Mouse (Mus musculus) testis, postnatal 10 days (tissue): Measurements from ENCODE around the gene Bhmt.
A peak's percentile ranks its signal among the peaks of the same experiment; 100 is the strongest.
"Not testable (repeated sequence)": the region's sequence is repeated elsewhere in the genome, so short reads cannot be mapped to it uniquely, and the experiment has no call there.

ENCODE experiments used
- DNase-seq: peaks from one replicate; pipeline ENCODE4 v3.0.0; 2021; ENCODE audit warnings: low spot score

Bhmt gene

DNA sequence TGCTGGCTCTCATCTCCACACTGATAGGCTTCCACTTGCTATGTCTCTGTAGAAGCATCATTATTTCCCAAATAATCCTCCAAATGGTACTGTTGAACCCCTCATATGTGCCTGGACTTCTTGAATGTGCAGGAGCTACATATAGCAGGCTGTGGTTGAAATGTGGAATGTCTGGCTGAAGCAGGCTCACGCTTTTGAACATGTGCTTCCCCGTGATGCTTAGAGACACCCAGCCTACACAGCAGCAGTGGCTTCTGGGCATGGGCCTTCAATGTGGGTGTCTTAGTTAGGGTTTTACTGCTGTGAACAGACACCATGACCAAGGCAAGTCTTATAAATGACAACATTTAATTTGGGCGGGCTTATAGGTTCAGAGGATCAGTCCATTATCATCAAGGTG is 30.1 kb downstream of the Bhmt start:
- DNase-seq = no peak

GRCm38 (mm10) chr13:93606868-93607578 is 30.7 kb downstream of the Bhmt start:
- peak; percentile 58 for DNase-seq

GRCm38 (mm10) chr13:93604698-93605097 is 33.1 kb downstream of the Bhmt start:
- DNase-seq = no peak

GRCm38 (mm10) chr13:93601527-93601926 is 36.2 kb downstream of the Bhmt start:
- DNase-seq = no peak

DNA sequence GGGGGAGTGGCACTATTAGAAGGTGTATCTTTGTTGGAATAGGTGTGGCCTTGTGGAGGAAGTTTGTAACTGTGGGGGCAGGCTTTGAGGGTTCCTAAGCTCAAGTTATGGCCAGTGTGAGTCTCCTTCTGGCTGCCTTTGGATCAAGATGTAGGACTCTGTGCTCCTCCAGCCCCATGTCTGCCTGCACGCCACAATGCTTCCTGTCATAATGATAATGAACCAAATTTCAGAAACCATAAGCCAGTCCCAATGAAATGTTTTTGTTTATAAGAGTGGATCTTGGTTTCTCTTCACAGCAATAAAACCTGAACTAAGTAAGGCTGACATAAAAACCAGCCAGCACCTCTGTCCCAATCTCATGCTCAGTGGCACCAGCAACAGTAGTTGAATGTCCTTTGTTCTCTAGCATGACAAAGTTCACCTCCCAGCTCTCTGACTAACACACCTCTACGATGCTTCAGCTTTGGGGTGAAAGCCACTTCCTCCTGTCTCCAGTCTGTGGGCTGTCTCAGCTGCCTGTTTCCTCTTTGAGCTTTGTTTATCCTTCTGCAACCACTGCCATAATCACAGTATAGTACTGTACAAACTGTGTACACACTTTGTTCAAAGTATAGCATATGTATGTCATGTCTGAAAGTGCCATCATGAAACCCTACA is 44.6 kb downstream of the Bhmt start:
- no peak for DNase-seq

DNA sequence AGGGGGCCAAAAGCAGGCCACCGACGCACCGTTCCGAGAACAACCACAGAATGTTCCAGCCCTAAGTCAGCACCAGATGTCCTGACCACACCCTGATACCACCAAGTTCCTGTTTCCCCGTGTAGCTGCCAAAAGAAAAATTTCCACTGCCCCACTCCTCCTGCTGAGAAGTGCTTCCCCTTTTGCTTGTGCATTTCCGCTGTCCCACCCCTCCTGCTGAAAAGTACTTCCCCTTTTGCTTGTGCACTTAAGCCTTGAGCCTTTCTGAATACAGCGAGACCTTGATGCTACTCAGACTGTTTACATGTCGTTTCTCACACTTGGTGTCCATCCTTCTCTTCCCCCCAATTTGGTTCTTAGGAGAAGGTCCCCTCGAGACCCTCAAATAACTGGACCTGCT is 55.2 kb downstream of the Bhmt start:
- DNase-seq = not testable (repeated sequence)

DNA sequence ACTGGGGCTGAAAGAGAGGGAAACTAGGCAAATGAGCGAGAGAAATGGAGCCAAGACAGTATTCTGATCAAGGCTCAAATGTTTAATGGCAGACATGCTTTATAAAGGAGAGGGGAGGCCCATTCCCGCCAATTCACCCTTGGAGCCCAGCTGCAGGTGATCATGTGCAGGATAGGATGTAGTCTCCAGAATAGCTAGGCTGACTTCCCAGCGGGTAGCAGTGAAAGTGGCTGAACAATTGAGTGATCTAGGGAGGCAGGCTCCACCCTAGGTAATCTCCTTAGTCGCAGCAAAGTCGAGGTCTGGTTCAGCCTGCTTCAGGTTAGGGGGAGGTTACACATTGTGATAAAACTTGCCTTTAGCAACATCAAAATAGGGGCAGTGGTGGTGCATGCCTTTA is 57.3 kb downstream of the Bhmt start:
- DNase-seq = no peak

DNA sequence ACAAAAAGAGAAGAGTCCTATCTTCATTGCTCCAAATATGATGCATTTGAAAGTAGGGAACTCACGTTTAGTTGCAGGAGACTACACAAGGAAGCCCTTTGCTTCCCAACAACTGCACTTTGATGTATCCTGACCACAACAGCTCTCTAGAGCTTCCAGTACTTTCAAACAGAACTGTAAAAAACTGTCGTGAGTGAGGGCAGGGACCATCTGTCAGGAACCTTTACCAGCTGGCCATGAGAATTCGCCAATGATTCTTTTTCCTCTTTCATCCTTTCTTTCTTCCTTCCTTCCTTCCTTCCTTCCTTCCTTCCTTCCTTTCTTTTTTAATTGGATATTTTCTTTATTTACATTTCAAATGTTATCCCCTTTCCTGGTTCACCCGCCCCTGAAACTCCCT is 68.1 kb downstream of the Bhmt start:
- no peak for DNase-seq
